Mouse (Mus musculus): Measurements from ENCODE around the gene Fgf3. TPM values are rescaled to one million over a fixed set of nuclear protein-coding genes. Genes with fewer than 3 reads are reported as not detected.

Gene Fgf3
- not detected for total RNA-seq (2021)
- long read RNA-seq, experiment 1, result 0 reads
- long read RNA-seq, experiment 2, result 0 reads

GRCm38 (mm10) chr7:144837891-144838488 lies at the start of gene Fgf3:
Fgf3 (plus strand) TSS chr7:144838083.
- DNase-seq, result no peak
- intact Hi-C loops (cut with DNase I), result no loop called here
- Histone ChIP-seq H3K4me3 (peak within 1 kb of the TSS; percentile 46), H3K27ac (no peak within 1 kb of the TSS)
- TF ChIP-seq CTCF (IDR thresholded peaks at IDR 0.05), result no peak

DNA sequence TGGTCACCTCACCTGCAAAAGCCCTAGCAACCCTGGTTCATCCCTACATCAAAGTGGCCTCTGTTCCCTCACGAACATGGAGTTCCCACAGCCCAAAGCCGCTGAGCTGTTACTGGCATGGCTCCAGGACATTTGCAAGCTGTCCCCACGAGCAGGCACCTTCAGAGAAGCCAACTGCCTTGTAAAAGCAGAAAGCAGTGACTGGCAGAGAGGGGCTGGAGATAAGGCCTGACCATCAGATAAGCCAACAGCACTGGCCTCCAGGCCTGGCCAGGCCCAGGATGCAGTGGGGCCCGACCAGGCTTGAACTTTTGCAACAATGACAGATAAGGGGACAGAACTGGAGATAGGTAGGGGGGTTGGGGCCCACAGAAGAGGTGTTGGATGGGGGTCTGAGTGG lies 49.3 kb upstream of the Fgf3 start:
- intact Hi-C loops (cut with DNase I), result no loop called here
- Histone ChIP-seq H3K27ac (no peak overlapping the region), H3K4me3 (no peak overlapping the region)
- DNase-seq, result no peak
- no peak for TF ChIP-seq CTCF (IDR thresholded peaks at IDR 0.05)

DNA sequence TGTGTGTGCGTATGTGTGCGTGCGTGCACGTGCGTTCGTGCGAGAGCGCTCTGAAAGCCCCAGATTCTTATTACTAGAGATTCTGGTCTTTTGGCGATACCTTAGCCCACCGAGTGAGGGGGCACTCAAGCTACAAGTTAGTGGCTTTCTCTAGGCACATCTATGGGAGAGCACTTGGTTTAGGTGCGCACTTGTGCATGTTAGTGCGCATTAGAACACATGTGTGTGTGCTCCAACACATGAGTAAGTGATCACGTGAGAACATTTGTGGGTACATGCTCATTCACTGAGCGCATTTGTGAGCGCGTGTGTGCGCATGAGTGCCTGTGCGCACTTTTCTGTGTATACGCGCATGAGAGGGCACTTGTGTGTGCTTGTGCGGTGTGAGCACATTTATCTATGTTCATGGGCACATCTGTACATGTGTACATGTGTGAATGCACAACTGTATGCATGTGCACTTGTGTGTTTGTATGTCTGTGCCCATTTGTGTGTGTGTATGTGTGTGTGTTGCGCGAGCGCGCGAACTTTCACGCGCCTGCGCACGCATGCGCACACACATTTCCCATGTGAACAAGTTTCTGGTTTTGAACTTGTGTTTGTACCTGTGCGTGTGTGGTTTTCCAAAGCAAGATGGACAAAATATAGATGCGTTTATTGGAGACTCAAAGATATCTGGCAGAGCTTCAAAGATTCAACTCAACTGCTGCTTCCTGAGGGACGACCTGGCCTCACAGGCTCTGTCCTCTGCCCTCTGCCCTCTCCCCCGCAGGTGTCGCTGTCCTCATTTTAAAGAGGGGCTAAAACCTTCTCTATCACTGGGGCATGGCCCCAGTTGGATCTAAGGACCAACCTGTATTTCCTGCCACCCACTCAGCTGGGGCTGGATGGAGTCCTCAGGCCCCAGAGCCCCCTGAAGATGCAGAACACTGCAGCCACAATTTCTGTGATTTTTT lies 48.0 kb upstream of the Fgf3 start:
- intact Hi-C loops (cut with DNase I), result no loop called here
- peak overlapping the region; percentile 19 for H3K4me3 ChIP-seq
- peak; percentile 10; the same call in 1 of the 2 replicates for TF ChIP-seq CTCF (IDR thresholded peaks at IDR 0.05)
- H3K27ac ChIP-seq, result no peak overlapping the region
- DNase-seq, result no peak

- Histone ChIP-seq H3K4me3 (no peak overlapping the region), H3K27ac (no peak overlapping the region)
- intact Hi-C loops (cut with DNase I), result no loop called here
- DNase-seq, result no peak
- no peak for TF ChIP-seq CTCF (IDR thresholded peaks at IDR 0.05)
Measured at GRCm38 (mm10) chr7:144791426-144791825, 46.5 kb upstream of the Fgf3 start.

GRCm38 (mm10) chr7:144793296-144793695 lies 44.6 kb upstream of the Fgf3 start:
- no peak for TF ChIP-seq CTCF (IDR thresholded peaks at IDR 0.05)
- H3K4me3 ChIP-seq, result no peak overlapping the region
- DNase-seq, result no peak
- H3K27ac ChIP-seq, result no peak overlapping the region
- intact Hi-C loops (cut with DNase I), result no loop called here

- no peak for DNase-seq
- no peak overlapping the region for H3K27ac ChIP-seq
- intact Hi-C loops (cut with DNase I), result no loop called here
- TF ChIP-seq CTCF (IDR thresholded peaks at IDR 0.05), result no peak
- no peak overlapping the region for H3K4me3 ChIP-seq
Measured at GRCm38 (mm10) chr7:144795976-144796474, 41.9 kb upstream of the Fgf3 start.

DNA sequence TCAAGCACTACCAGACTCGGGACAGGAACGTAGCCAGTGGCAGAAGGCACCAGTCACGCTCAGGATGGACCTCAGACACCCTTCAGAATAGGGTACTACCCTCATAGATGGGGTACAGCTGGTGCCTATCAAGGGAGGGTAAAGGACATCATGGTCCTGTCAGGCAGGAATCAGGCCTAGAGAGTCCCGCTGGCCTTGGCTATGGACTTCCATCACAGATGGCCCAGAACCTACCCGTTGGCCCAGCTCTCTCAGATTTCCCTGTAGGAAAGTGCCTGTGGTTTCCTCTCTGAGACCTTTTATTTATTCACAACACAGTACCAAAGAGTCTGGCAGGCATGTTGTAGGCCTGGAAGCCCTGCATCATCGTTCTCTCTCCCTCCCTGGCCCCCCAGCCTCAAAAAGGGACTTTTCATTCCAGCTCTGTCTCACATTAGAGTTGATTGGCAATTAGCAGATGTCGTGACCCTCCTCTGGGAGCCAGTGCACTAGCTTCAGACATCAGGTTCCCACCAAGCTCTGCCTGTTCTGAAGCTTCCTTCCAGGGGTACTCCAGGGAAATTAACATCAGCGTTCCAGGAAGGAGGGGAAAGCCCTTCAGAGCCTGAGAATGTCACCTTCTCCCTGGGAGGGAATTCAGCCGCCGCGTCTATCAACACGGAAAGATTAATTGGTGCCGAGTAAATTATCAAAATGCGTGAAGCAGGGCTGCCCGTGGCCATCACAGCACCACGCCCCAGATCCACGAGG lies 40.7 kb upstream of the Fgf3 start:
- Histone ChIP-seq H3K4me3 (no peak overlapping the region), H3K27ac (no peak overlapping the region; the same call in 1 of the 2 replicates)
- intact Hi-C loops (cut with DNase I), result no loop called here
- TF ChIP-seq CTCF (IDR thresholded peaks at IDR 0.05), result no peak
- no peak for DNase-seq

GRCm38 (mm10) chr7:144798471-144798870 lies 39.4 kb upstream of the Fgf3 start:
- TF ChIP-seq CTCF (IDR thresholded peaks at IDR 0.05), result peak; percentile 59
- Histone ChIP-seq H3K4me3 (no peak overlapping the region), H3K27ac (no peak overlapping the region)
- no peak for DNase-seq
- intact Hi-C loops (cut with DNase I), result loop anchor here (1.0 kb wide), 1 partner anchor 97 kb away; no protein-coding TSS in a partner anchor

DNA sequence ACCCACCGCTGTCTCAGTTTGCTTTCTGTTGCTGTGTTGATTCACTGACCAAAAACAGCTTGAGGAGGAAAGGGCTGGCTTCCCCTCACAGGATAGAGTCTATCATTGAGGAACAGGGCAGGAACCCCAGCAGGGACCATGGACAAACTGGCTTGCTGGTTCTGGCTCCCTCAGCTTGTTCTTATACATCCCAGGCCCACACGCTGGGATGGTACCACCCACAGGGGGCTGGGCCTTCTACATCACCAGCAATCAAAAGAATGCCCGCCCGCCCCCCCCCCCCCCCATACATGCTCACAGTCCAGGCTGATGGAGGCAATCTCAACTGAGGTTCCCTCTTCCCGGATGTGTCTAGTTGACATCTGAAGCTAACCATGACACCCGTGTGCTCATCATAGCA lies 30.8 kb upstream of the Fgf3 start:
- Histone ChIP-seq H3K4me3 (no peak overlapping the region), H3K27ac (no peak overlapping the region)
- no peak for TF ChIP-seq CTCF (IDR thresholded peaks at IDR 0.05)
- no peak for DNase-seq
- intact Hi-C loops (cut with DNase I), result no loop called here

DNA sequence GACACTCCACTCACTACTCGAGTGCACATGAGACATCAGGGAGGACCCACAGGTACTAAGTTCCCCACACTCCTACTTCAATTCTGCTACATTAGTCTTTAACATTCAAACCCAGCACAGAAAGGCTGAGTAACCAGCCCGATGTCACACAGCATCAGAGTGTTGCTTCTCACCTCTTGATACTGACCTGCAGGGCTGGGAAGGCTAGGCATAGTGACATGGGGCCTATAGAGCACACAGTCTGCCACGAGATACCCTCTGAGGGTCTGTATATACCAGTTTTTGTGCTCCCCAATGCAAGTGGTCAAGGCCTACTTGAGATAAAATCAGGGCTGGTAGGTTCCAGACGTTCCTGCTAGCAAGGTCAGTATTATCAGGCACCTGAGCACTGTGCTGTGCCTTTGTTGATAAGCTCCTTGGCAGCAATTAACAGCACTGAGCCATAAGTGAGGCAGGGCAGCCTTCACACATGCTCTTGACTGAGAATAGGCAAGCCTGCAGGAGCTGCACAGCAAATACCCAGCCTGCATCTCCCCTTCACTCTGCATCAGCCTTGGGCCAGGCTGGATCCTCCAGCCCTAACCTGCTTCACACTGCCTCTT lies 29.8 kb upstream of the Fgf3 start:
- DNase-seq, result no peak
- intact Hi-C loops (cut with DNase I), result no loop called here
- Histone ChIP-seq H3K27ac (no peak overlapping the region), H3K4me3 (no peak overlapping the region)
- no peak for TF ChIP-seq CTCF (IDR thresholded peaks at IDR 0.05)

DNA sequence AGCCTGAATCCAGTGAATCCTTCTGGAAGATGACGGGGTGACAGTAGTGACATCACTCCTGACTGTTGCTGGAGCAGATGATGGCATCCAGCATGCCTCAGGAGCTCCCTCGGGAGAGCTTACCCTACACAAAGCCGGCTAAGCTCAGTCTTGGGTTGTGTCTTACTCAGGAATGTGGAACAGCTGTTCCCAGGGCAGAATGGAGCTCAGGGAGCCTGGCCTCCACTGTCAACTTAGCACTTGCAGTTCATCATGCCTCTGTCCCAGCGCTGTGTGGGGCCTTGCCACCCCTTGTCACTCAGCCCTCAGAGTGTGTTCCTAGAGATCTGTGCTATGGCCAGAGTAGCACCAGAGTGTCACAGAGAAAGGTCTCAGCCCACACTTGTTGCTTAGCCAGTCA lies 26.4 kb upstream of the Fgf3 start:
- intact Hi-C loops (cut with DNase I), result no loop called here
- Histone ChIP-seq H3K4me3 (no peak overlapping the region), H3K27ac (no peak overlapping the region)
- no peak for TF ChIP-seq CTCF (IDR thresholded peaks at IDR 0.05)
- DNase-seq, result no peak

DNA sequence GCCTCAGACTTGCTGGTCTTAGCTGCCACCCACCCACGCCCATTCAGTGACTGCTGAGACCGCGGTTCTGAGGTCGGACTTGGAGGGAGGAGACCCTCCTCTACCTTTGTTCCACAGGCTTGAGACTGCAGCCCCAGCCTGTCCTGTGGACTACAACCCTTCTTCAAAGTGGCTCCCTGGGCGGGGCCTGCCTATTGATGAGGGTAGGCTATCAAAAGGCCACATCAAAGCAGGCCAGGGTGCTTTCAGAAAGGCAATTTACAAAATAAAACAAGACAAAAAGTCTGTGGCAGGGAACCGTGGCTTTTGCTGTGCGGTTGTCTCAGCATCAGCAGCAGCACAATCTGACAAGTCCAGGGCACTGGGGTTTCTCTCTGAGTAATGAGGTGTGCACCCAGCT lies 16.0 kb upstream of the Fgf3 start:
- DNase-seq, result no peak
- intact Hi-C loops (cut with DNase I), result no loop called here
- TF ChIP-seq CTCF (IDR thresholded peaks at IDR 0.05), result no peak
- H3K27ac ChIP-seq, result no peak overlapping the region
- no peak overlapping the region for H3K4me3 ChIP-seq

Measured in gastrocnemius, adult 2 months (tissue).